Mouse (Mus musculus) cerebral cortex, adult 2 months (tissue): Measurements from ENCODE around the gene Ushbp1.

ENCODE experiments used
- WGBS: fragments of 180-500 bp; shearing (Covaris S2); methylation state at CpG from one replicate; pipeline ENCODE4 v1.1.7; 2018; 5-methylcytosine and 5-hydroxymethylcytosine counted together

The Ushbp1 gene

DNA sequence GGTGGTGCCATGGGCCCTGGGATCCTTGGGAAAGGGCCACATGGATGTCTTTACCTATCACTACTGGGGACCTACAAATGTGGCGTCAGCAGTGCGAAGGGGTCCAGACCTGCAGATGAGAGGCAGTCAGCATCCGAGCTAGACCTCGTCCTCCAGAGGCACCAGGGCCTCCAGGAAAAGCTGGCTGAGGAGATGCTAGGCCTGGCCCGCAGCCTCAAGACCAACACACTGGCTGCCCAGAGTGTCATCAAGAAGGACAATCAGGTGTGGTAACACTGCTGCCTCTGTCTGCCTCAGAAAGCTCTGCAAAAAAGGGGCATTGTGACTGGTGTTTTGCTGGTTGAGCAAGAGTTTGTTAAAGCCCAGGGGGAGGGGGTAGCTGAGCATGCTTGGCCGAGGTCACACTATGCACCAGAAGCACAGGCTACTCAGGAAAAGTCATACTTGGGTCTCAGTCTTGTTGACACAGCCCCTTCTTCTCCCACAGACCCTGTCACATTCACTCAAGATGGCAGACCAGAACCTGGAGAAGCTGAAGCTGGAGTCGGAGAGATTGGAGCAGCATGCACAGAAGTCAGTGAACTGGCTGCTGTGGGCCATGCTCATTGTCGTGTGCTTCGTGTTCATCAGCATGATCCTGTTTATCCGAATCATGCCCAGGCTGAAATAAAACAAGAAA, 26.4 kb downstream of the Ushbp1 start:
- WGBS: 87% methylated on average over 10 of the region's 10 CpGs

DNA sequence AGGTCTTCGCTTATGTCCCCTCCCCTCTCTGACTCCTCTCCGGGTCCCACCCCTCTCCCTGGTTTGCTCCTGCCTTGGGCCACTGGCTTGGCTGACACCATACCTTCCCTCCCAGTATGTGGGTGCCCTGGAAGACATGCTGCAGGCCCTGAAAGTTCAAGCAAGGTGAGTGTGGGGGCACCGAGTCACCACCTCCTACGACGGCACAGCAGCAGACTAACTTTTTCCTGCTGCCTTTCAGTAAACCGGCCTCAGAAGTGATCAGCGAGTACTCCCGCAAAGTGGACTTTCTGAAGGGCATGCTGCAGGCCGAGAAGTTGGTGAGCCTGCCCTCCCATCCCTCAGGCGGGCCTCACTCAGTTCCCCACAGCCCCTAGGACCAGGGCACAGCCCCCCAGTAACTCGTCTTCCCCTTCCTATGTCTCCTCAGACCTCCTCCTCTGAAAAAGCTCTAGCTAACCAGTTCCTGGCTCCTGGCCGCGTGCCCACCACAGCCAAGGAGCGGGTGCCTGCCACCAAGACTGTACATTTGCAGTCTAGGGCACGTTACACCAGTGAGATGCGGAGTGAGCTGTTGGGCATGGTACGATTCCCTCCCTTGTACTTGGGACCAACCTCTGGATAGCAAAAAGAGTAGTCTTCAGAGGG, 27.9 kb downstream of the Ushbp1 start:
- 30% methylated on average over 17 of the region's 17 CpGs for WGBS

DNA sequence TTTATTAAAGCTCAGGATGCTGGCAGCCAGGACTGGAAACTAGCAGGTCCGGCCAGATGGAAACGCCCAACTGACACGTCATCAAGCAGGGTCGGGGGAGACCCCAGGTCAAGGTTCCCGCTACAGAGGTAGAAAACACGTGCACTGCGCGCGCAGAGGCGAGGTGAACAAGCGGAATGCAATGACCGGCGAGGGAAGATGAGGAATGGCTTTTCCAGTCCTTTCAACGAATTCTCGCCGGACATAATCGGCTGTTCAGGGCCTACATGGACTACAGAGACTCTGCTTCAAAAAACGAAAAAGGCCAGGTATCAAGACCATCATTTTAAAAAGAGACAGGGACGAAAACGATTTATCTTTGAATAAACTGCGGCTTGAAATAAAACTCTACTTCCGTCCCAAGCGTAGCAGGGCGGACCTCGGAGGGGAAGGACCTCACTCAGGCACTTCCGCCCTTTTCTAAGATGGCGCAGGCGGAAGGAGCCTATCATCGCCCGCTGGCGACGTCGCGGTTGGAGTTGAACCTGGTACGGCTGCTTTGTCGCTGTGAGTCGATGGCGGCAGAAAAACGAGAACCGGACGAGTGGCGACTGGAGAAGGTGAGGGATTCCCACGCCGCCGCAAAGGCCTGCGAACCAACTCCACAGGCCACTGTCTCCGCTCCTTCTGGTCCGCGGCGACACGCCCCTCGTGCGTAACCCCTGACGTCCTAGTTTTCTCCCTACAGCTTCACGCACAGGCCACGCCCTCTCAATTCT, 28.7 kb downstream of the Ushbp1 start, which contains the start of gene Use1:
Gene Use1 (plus strand): TSS at position 78 of the 758 bp plus-strand sequence.
- WGBS: under 1% methylated on average over 56 of the region's 56 CpGs

DNA sequence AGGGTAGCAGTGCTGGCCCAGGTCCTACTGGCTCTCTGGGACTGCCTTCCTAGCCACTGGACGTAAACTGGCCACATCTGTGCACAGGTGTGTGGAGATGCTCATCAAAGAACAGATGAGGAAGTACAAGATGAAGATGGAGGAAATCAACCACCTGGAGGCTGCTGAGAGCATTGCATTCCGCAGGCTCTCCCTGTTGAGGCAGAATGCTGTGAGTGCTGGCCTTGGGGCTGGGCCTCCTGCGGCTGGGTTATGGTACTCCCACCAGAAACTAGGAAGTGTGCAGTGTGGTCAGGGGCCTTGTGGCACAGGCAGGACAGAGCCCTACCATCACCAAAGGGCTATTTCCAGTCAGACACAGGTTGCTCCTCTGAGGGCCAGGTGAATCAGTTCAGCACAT, 37.6 kb downstream of the Ushbp1 start:
- 90% methylated on average over 3 of the region's 3 CpGs for WGBS

DNA sequence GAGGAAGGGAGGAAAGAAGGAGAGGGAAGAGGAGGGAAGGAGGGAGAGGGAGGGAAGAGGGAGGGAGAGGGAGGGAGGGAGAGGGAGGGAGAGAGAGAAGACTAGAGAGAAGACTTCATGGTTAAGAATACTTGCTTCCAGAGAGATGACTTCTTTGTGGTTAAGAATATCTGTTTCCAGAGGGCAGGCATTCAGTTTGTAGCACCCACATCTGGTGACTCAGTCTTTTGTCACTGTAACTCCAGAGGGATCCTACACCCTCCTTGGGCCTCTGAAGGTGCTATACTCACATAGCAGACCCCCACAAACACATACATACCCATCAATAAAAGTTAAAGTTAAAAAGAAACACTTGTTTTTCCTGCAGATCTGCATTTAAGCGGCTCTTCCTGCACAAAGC, 44.1 kb downstream of the Ushbp1 start:
- 96% methylated on average over 1 of the region's 1 CpGs for WGBS

DNA sequence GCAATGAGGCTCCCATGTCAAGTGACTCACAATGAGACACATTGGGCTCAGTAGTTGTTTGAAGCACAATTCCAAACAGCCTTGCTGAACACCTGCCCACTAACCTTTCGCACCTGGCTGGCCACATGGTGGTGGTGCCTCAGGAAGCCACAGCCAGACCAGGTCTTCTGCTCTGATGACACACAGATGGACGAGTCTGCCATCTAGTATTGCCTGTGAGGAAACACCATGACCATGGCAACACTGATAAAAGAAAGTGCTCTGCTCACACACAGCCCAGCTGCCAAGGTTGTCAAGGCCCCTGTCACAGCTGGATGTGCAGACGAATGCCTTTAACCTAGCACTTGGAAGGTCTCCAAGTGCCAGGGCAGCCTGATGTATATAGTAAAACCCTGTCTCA, 44.5 kb downstream of the Ushbp1 start:
- WGBS: 64% methylated on average over 3 of the region's 3 CpGs

DNA sequence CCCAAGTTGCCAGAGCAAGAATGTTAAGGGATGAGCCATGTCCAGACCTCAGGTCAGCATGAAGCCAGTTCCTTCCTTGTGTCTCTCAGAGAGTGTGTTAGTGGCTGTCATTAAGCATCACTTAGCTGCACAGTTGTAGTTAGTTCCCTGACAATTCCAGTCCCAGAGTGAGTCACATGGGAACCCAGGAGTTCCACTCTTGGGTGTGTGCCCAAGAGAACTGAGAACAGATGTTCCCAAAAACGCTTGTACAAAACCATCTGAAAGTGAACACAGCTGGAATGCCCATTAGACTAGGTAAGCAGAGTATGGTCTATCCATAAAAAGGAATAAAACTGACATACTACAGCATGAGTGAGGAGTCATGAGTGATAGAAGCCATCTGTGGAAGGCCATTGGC, 49.0 kb downstream of the Ushbp1 start:
- 57% methylated on average over 1 of the region's 1 CpGs for WGBS

DNA sequence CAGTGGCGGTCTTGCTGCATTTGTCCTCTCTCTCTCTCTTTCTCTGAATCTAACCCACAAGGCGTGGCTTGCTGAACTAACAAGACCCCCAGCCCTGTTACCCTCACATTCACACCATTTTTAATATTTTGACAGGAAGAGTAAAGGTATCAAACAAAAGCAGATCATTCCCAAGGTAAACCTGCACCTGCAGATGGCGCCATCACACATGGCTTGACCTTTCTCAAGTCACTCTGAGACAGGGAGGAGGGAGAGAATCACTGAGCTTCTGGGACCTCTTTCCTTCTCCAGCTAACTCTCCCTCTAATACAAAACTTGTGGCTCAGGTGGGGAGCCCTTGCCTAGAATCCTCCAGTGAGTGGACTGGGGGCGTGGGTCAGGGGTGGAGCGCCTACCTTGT, 55.0 kb downstream of the Ushbp1 start:
- WGBS: 90% methylated on average over 5 of the region's 5 CpGs

DNA sequence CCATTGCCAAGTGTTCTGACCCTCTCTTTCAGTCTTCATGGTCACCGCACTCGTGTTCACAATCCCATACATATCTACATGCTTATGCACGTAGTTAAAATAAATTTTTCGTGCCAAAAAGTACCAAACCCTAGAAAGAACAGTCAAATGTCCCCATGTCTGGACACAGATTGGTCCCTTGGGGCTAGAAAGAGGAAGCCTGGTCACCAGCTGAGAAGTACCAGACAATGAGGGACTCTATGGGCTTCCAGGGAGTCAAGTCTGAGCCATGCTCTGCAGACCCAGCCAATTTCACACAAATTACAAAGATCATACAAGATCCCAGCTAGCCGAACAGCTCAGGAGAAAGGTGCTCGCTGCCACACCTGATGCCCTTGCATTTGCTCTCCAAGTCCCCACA, 57.8 kb downstream of the Ushbp1 start:
- 89% methylated on average over 6 of the region's 6 CpGs for WGBS
